Mouse (Mus musculus): ENCODE results near the gene Syp.

DNA sequence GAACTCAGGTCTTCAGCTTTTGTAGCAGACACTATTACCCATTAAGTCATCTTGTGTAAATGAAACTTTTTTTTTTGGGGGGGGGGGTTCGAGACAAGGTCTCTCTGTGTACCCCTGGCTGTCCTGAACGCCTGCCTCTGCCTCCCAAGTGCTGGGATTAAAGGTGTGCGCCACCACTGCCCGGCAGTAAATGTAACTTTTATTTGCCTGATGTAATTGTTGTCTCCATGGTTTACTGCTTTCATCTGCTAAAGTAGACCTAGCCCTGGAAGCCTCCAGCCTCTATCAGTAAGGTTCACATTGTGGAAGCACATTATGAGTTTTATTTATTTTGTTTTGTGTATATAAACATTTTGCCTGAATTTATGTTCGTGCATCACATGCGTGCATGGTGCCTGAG lies 58.2 kb downstream of the Syp start:
- TF ChIP-seq POLR2A (IDR thresholded peaks at IDR 0.05; ENCODE audit: borderline replicate concordance, extremely low read depth, insufficient read depth, insufficient read length, poor library complexity, severe bottlenecking) (no peak), CTCF (IDR thresholded peaks at IDR 0.05; ENCODE audit: borderline replicate concordance, extremely low read depth, insufficient read depth, insufficient read length) (no peak)
